Mouse (Mus musculus) limb, embryonic 13.5 days (tissue): ENCODE measurements at regions not wholly inside any gene's neighbourhood (a gene's known extent, or its start where the extent isn't known, plus 50 kb on each side); places are given as distances from the start of the nearest gene placed in this dataset.

Experiments used
- ATAC-seq: fragments of 200-750 bp; cut with Nextera tagmentation; 2 replicates; pipeline ENCODE4 v1.8.0; 2017; ENCODE audit warnings: low read depth, moderate number of reproducible peaks, moderate TSS enrichment; ENCODE audit not compliant: low FRiP score
- H3K27ac ChIP-seq: fragments of 300-500 bp; sonication (generic); 2 replicates; pipeline ENCODE4 v1.5.1; 2015; ENCODE audit warnings: inconsistent platforms, mild to moderate bottlenecking, moderate library complexity
- H3K27me3 ChIP-seq: fragments of 300-500 bp; sonication (generic); 2 replicates; pipeline ENCODE4 v1.6.1; 2015; ENCODE audit warnings: mild to moderate bottlenecking, inconsistent platforms
- H3K36me3 ChIP-seq: fragments of 300-500 bp; sonication (generic); 2 replicates; pipeline ENCODE4 v1.6.1; 2015; ENCODE audit warnings: inconsistent platforms, mild to moderate bottlenecking, moderate library complexity
- H3K4me1 ChIP-seq: fragments of 300-500 bp; sonication (generic); 2 replicates; pipeline ENCODE4 v1.6.1; 2015; ENCODE audit warnings: inconsistent platforms
- H3K4me2 ChIP-seq: fragments of 300-500 bp; sonication (generic); replicated peaks from 2 replicates; pipeline ENCODE4 v1.6.1; 2015; ENCODE audit warnings: inconsistent platforms, mild to moderate bottlenecking, moderate library complexity
- H3K4me3 ChIP-seq: fragments of 300-500 bp; sonication (generic); 2 replicates; pipeline ENCODE4 v1.5.1; 2015; ENCODE audit warnings: moderate library complexity, mild to moderate bottlenecking, inconsistent platforms
- H3K9ac ChIP-seq: fragments of 300-500 bp; sonication (generic); 2 replicates; pipeline ENCODE4 v1.6.1; 2015; ENCODE audit warnings: mild to moderate bottlenecking, inconsistent platforms
- H3K9me3 ChIP-seq: fragments of 300-500 bp; sonication (generic); 2 replicates; pipeline ENCODE4 v1.6.1; 2016; ENCODE audit warnings: inconsistent platforms
- WGBS: fragments of 180-500 bp; shearing (Covaris S2); methylation state at CpG from one replicate; pipeline ENCODE4 v1.1.7; 2015; 5-methylcytosine and 5-hydroxymethylcytosine counted together

DNA sequence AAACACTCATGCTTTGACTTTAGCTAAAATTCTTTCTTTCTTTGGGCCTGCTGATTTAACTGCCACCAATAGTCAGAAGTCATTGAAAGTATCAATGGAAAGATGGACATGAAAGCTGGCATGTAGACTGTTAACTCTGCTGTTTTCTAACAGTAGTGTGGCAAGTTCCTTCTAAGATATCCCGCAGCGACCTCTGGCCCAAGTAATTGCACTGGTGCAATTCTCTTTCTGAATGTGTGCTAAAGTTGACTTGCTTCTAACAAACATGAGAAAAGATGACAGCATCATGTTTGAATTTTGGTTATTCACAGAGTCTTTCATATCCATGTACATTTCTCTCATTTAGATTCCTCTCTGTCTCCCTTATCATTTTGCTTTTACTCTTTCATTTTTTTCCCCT, 109.7 kb upstream of the Rmdn2 start:
- WGBS = 81% methylated on average over 2 of the region's 2 CpGs
- Histone ChIP-seq H3K4me2 (no peak overlapping the region), H3K9me3 (peaks cover 6% of the 10 kb centered on the region; the same call in 1 of the 2 replicates), H3K9ac (no peak overlapping the region), H3K27ac (no peak overlapping the region), H3K27me3 (no peaks in the 10 kb centered on the region), H3K4me3 (no peak overlapping the region), H3K4me1 (peaks cover 16% of the 10 kb centered on the region), H3K36me3 (no peaks in the 10 kb centered on the region)
- no peak for ATAC-seq

DNA sequence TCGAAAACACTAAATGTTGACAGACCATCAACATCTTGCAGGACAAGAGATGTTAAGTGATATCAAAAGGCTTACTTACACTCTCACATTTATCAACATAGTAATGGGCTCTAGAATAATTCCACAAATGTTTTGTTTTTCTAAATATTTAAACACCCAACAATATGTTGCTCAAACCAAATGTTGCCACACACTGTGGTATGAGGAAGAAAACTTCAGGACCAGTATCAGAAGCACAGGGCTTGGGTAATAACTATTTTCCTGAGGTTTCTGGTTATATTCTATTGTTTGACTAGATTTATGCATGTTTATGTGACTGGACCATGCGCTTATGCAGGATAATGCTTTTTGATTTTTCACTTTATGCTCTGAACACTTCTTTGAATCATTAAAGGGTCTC, 108.6 kb upstream of the Rmdn2 start:
- ATAC-seq = no peak
- H3K27ac ChIP-seq = no peak overlapping the region
- H3K4me1 ChIP-seq = peaks cover 16% of the 10 kb centered on the region
- no peaks in the 10 kb centered on the region for H3K27me3 ChIP-seq
- peaks cover 6% of the 10 kb centered on the region; the same call in 1 of the 2 replicates for H3K9me3 ChIP-seq
- no peaks in the 10 kb centered on the region for H3K36me3 ChIP-seq
- no peak overlapping the region for H3K4me2 ChIP-seq
- no peak overlapping the region for H3K4me3 ChIP-seq
- no peak overlapping the region for H3K9ac ChIP-seq
- WGBS = 93% methylated on average over 2 of the region's 2 CpGs

DNA sequence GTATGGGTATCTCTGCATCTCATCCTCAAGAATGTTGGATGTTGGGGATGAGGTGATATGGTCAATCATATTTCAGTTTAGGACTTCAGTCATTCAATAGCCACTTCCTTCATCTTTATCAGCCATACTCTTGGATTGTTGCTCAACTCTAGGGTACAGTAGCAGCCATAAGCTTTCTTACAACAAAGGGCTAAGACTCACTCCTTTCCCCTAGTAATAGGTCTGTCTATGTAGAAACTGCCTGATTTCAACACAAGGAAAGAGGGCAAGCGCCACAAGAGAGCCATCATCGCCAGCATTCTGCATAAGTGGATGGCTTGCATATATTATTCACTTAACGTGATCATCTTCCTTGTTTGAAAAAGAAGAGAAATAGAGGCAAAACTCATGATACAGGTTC, 107.5 kb upstream of the Rmdn2 start:
- Histone ChIP-seq H3K27ac (no peak overlapping the region), H3K9me3 (peaks cover 4% of the 10 kb centered on the region; the same call in 1 of the 2 replicates), H3K27me3 (no peaks in the 10 kb centered on the region), H3K4me2 (no peak overlapping the region), H3K36me3 (no peaks in the 10 kb centered on the region), H3K9ac (no peak overlapping the region), H3K4me1 (peaks cover 16% of the 10 kb centered on the region), H3K4me3 (no peak overlapping the region)
- ATAC-seq = no peak
- WGBS = 91% methylated on average over 3 of the region's 3 CpGs

DNA sequence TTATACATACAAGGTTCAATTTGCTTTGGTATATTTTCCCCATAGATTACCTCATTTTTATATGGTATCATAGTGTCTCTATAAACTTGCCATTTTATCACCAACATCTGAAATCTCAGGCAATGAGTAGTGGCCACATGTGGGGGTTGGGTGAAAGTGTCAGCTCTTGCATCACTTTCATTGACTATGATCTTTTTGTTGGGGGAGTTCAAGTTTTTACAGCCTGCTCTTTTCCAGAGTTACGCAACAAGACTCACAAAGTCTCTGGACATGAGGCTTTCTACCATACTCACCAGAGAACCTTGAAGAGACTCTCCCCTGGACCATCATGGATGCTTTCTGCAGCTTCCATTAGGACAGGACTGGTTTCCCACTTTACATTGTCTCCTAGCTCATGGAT, 106.1 kb upstream of the Rmdn2 start:
- Histone ChIP-seq H3K27me3 (no peaks in the 10 kb centered on the region), H3K4me2 (no peak overlapping the region), H3K4me1 (peaks cover 25% of the 10 kb centered on the region), H3K27ac (no peak overlapping the region), H3K9ac (no peak overlapping the region), H3K4me3 (no peak overlapping the region), H3K36me3 (no peaks in the 10 kb centered on the region), H3K9me3 (no peaks in the 10 kb centered on the region)
- ATAC-seq = no peak
- 68% methylated on average over 1 of the region's 1 CpGs for WGBS

DNA sequence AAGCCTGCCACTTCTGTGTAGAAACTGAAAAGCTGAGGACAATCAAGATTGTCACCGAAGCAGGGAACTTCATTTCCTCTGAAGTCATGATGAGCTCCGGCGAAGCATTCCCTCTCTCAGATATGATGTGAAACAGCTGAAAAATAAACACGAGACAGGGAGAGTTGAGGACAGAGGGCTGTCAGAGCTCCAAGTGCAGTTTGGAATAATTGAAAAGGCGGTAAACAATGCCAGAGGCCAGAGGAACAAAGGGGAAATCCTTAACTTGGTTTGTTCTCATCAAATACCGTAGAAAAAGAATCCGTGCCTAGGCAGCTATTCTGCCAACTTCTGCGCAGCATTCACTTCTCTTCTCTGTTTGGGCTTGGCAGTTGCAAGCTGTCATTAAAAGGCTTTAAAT, 102.4 kb upstream of the Rmdn2 start:
- H3K4me2 ChIP-seq = no peak overlapping the region
- H3K36me3 ChIP-seq = no peaks in the 10 kb centered on the region
- H3K4me3 ChIP-seq = no peak overlapping the region
- H3K27me3 ChIP-seq = no peaks in the 10 kb centered on the region
- ATAC-seq = no peak
- no peaks in the 10 kb centered on the region for H3K9me3 ChIP-seq
- no peak overlapping the region for H3K27ac ChIP-seq
- 74% methylated on average over 8 of the region's 8 CpGs for WGBS
- no peak overlapping the region for H3K9ac ChIP-seq
- H3K4me1 ChIP-seq = peaks cover 25% of the 10 kb centered on the region

DNA sequence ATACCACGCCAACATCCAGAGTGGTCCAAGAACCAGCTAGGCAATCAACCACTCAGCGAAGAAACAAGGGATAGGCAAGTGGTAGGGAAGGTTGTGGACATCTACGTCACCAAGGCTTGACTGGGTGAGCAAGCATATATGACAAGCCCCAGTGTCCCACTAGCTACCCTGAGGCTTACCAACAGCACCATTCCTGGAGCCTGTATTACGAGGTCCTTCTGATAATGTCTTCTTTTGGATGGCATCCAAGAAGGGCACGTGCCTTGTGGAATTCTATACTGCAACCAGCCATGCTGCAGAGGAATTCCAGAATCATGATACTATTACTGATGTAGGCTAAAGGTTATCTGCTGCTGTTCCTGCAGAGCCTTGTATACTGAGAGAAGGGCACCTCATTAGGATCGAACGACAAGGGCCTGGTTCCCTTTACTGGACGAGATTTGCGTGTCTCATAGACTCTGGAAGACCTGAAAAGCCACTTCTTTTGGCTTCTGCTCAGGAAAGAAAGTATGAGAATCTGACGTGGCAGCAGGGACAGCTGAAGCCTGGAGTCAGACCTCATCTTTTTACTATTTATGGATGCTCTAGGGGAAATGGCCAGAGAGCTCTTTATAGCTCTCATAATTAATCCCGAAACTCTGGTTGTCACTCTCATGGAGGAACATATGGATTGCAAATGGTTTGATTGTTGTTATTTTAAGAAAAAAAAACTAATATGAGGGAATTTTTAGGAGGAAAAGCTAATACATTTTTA, 101.5 kb upstream of the Rmdn2 start:
- WGBS = 54% methylated on average over 11 of the region's 11 CpGs
- ATAC-seq = no peak

DNA sequence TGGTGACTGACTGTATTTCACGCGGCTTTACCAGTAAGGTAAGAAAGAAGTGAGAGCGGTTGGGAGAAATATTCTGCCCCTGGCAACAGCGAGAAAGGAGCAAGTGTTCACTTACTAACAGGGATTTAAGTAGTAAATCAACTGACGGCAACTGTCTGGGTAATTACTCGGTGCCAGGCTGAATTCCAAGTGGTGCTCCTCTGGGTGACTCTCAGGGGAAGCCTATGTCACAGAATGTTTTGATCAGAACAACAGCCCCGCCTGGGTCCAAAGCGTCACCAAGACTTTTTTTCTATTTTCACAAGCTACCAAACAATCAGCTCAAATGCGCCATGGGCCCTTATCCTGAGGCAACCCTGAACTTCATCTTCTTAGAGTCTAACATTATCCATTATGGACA, 100.4 kb upstream of the Rmdn2 start:
- H3K9ac ChIP-seq = no peak overlapping the region
- no peak overlapping the region for H3K27ac ChIP-seq
- H3K9me3 ChIP-seq = no peaks in the 10 kb centered on the region
- WGBS = 46% methylated on average over 9 of the region's 9 CpGs
- no peak overlapping the region for H3K4me2 ChIP-seq
- no peak for ATAC-seq
- H3K36me3 ChIP-seq = no peaks in the 10 kb centered on the region
- H3K27me3 ChIP-seq = no peaks in the 10 kb centered on the region
- peaks cover 28% of the 10 kb centered on the region for H3K4me1 ChIP-seq
- no peak overlapping the region for H3K4me3 ChIP-seq

More for the DNA sequence above, 101.5 kb upstream of the Rmdn2 start:
- Histone ChIP-seq H3K4me2 (no peak overlapping the region), H3K4me1 (peaks cover 33% of the 10 kb centered on the region), H3K9ac (no peak overlapping the region), H3K4me3 (no peak overlapping the region), H3K9me3 (no peaks in the 10 kb centered on the region), H3K36me3 (no peaks in the 10 kb centered on the region), H3K27me3 (no peaks in the 10 kb centered on the region), H3K27ac (no peak overlapping the region)

GRCm38 (mm10) chr17:79514076-79514475, 97.6 kb upstream of the Rmdn2 start:
- 0 out of 2 replicates have a peak overlapping the region, but pooled peaks have one; percentile 45 for H3K27ac ChIP-seq
- ATAC-seq = no peak
- H3K9ac ChIP-seq = 0 out of 2 replicates have a peak overlapping the region, but pooled peaks have one; percentile 4

DNA sequence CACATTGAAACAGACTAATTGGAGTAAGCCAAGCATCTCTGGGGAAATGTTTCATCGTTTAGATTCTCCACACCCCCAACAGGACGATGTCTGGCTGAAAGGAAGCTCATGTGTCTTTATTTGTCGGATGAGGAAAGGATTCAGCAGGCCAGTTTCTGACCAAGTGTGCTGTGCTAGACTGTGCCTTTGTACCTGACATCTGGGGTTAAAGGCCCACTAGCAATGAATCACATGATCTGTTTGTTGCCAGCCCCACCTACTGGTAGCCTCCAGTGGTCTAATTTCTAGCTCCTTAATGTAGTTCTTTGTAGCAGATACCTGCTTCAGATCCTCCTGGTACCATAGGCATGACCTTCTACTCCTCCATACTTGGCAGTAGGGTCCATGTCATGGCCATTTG, 93.5 kb upstream of the Rmdn2 start:
- 49% methylated on average over 3 of the region's 3 CpGs for WGBS
- peaks cover 21% of the 10 kb centered on the region for H3K4me1 ChIP-seq
- H3K9me3 ChIP-seq = no peaks in the 10 kb centered on the region
- H3K4me2 ChIP-seq = no peak overlapping the region
- no peak overlapping the region for H3K27ac ChIP-seq
- H3K36me3 ChIP-seq = no peaks in the 10 kb centered on the region
- no peak overlapping the region for H3K4me3 ChIP-seq
- H3K9ac ChIP-seq = no peak overlapping the region
- no peak for ATAC-seq
- no peaks in the 10 kb centered on the region for H3K27me3 ChIP-seq

More at GRCm38 (mm10) chr17:79514076-79514475, 97.6 kb upstream of the Rmdn2 start:
- H3K4me2 ChIP-seq = no peak overlapping the region
- WGBS = 32% methylated on average over 7 of the region's 7 CpGs
- no peaks in the 10 kb centered on the region for H3K36me3 ChIP-seq
- H3K4me3 ChIP-seq = no peak overlapping the region
- H3K9me3 ChIP-seq = no peaks in the 10 kb centered on the region
- peaks cover 28% of the 10 kb centered on the region for H3K4me1 ChIP-seq
- H3K27me3 ChIP-seq = no peaks in the 10 kb centered on the region

DNA sequence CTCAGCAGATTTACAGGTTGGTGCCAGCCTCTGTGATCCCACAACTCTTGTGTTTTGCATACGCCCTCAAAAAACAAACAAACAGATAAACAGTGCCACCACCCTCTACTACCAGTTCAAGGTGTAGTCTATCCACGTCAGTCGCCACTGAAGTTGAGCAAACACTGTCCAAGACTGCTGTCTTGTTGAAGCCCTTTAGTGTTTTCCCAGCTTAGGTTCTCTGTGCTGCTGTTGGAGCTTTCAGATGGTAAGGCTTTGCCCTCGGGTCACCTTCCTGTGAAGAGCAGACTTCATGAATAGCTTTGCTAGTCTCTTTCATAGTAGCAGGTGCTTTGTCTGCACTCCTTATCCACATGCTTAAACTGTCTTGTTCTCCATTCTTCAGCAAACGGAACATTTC, 93.0 kb upstream of the Rmdn2 start:
- no peak overlapping the region for H3K4me2 ChIP-seq
- no peak for ATAC-seq
- no peak overlapping the region for H3K4me3 ChIP-seq
- peaks cover 17% of the 10 kb centered on the region for H3K4me1 ChIP-seq
- 83% methylated on average over 5 of the region's 5 CpGs for WGBS
- no peak overlapping the region for H3K9ac ChIP-seq
- H3K27me3 ChIP-seq = no peaks in the 10 kb centered on the region
- no peaks in the 10 kb centered on the region for H3K36me3 ChIP-seq
- H3K27ac ChIP-seq = no peak overlapping the region
- no peaks in the 10 kb centered on the region for H3K9me3 ChIP-seq

DNA sequence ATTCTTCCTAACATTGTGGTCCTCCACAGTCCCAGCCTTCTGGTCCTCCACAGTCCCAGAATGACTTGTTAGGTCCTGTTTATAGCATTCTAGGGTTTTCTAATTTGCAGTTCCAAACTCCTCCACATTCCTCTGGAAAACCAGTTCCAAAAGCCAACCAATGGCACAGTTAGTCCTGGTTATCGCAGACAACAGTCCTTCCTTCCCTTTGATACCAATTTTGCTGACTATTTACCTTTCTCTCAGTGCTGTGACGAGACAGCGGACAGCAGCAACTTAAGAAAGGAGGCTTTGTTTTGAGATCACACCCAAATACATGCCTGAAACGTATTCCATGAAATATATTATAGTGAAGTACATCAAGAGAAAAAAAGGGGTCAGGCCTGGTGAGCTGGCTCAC, 92.3 kb upstream of the Rmdn2 start:
- Histone ChIP-seq H3K4me3 (no peak overlapping the region), H3K9ac (no peak overlapping the region), H3K36me3 (no peaks in the 10 kb centered on the region), H3K27me3 (no peaks in the 10 kb centered on the region), H3K27ac (no peak overlapping the region), H3K4me2 (no peak overlapping the region), H3K9me3 (no peaks in the 10 kb centered on the region), H3K4me1 (peaks cover 10% of the 10 kb centered on the region; the same call in 1 of the 2 replicates)
- ATAC-seq = no peak
- 71% methylated on average over 4 of the region's 4 CpGs for WGBS

DNA sequence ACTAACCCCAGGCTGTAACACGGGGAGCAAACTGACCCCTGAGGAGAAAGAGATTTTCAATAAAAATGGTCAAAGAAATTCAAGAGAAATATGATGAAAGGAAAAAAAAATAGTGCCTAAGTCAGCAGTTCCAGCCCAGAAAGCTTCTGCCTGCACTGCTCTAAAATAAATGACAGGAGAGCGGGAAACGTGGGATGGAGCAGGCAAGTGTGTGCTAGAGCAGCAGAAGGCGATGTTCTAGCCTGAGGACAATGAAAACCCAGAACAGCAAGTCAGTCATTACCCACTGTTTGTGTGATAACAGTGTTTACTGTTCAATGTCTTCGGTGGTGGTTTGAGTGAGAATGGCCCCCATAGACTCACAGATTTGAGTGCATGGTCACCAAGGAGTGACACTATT, 91.4 kb upstream of the Rmdn2 start:
- no peaks in the 10 kb centered on the region for H3K27me3 ChIP-seq
- H3K4me2 ChIP-seq = no peak overlapping the region
- 77% methylated on average over 5 of the region's 5 CpGs for WGBS
- no peaks in the 10 kb centered on the region for H3K36me3 ChIP-seq
- no peak for ATAC-seq
- H3K27ac ChIP-seq = no peak overlapping the region
- H3K4me1 ChIP-seq = 0 out of 2 replicates have a peak, but pooled peaks cover 4% of the 10 kb centered on the region
- H3K9ac ChIP-seq = no peak overlapping the region
- no peaks in the 10 kb centered on the region for H3K9me3 ChIP-seq
- no peak overlapping the region for H3K4me3 ChIP-seq

- Histone ChIP-seq H3K4me1 (0 out of 2 replicates have a peak, but pooled peaks cover 4% of the 10 kb centered on the region), H3K36me3 (no peaks in the 10 kb centered on the region), H3K4me3 (no peak overlapping the region), H3K9ac (no peak overlapping the region), H3K27ac (no peak overlapping the region), H3K4me2 (no peak overlapping the region), H3K9me3 (no peaks in the 10 kb centered on the region), H3K27me3 (no peaks in the 10 kb centered on the region)
- WGBS = 78% methylated on average over 7 of the region's 7 CpGs
- no peak for ATAC-seq
Observed at GRCm38 (mm10) chr17:79521691-79522090, 90.0 kb upstream of the Rmdn2 start.
